Mouse (Mus musculus) cerebellum, adult 11-12 months (tissue): Measurements from ENCODE around the gene Card10.

Source experiments
- DNase-seq: peaks from one replicate; pipeline ENCODE4 v3.0.0; 2022

Gene Card10

DNA sequence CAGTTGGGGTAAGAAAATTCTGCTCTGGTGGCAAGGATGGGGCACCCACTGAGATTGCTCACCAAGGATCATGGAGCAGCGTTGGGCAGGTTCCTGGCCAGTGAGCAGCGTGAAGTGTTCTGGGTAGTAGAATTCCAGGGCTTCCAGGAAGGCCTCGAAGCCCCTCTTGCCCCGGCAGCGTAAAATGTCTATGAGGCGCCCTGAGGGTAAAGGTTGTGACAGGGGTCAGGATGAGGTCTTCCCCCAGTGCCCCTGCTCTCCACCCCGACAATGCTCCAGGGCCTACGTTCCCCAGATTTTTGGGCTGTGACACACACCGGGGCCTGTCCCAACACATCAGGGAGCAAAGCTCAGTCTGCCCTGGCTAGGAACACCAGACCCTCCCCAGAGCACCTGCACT is 1.3 kb downstream of the Card10 start:
- no peak for DNase-seq

DNA sequence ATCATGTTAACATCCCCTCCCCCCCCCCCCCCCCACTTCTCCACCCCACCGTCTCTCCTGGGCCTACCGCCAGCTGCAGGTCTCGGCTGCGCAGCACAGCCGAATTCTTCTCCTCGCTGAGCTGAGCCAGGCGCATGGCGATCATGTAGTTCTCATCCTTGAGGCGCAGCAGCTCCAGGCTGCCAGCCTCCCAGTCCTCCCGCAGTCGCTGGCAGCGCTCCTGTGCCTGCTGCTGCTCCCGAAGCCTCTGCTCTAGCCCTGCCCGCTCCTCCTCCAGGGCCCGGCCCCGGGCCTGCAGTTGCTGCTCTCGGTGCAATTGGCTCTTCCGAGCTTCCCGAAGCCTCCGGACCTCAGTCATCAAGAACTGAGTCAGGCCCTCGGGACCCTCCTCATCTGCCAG is 3.8 kb downstream of the Card10 start:
- DNase-seq: no peak

DNA sequence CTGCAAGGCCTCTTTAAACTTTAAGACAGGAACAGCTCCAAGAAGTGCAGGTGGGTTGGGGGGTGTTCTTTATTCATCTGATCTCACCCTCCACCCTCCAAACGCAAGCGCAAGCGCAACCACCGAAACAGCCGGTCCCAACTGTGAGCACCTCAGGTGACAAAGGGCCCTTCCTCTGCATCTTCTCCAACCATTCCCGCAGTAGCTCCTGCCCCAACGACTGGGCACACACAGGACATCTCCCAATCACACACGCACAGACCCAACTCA is 5.8 kb downstream of the Card10 start:
- no peak for DNase-seq

- DNase-seq: no peak
These were observed 6.4 kb downstream of the Card10 start for GRCm38 (mm10) chr15:78796196-78797059.

GRCm38 (mm10) chr15:78790990-78791389 is 11.9 kb downstream of the Card10 start:
- no peak for DNase-seq

GRCm38 (mm10) chr15:78790451-78790850 is 12.4 kb downstream of the Card10 start:
- DNase-seq: no peak

DNA sequence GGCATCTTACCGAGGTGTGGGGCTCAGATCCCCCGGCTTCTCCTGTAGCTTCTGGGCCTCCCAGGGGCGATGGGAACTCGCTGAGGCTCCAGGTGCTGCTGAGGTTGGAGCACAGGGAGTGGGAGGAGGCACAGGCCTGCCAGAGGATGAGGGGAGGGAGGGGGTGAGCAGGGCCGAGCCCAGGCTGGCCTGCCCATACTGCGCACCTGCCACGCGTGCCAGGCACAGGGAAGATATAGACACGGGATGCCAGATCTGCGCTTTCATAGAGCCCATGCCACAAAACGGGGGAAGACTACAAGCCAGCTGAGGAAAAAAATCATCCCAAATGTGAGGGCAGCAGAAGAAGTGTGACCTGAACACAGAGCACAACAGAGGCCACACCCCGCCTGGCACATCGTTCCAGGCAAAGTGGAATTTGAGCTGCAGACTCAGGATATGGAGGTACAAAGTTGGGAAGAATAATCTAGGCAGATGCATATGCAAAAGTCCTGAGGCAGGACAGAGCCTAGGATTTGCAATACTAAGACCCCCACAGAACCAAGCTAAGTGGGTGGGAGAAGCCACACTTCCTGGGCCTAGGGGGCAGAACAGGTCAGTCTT is 13.0 kb downstream of the Card10 start:
- no peak for DNase-seq

- no peak for DNase-seq
These were observed 14.8 kb downstream of the Card10 start for GRCm38 (mm10) chr15:78788042-78788441.

DNA sequence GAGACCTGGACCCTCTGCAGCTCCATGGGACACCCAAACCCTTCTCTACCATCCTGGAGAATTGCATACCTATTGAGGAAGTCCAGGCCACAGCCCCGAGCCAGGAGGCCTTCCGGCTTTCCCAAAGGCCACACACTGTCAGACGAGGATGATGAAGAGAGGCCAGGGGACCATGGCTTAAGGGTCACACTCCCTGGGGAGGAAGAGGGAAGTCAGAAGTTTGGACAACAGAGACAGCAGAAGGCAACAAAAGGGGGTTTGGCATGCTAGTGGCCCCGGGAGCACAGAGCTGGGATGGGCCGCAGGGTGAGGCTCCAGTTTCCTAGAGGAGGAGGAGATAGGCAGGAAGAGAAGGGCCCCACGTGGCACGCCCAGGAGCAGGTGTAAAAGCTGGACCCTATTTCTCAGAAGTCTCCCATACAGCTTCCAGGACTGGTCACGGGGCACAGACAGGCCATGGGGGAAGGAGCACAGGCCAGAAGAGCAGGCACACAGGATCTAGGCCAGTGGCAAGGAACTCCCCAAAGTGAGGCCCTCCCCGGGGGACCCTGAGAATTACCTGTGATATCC is 15.5 kb downstream of the Card10 start:
- no peak for DNase-seq

DNA sequence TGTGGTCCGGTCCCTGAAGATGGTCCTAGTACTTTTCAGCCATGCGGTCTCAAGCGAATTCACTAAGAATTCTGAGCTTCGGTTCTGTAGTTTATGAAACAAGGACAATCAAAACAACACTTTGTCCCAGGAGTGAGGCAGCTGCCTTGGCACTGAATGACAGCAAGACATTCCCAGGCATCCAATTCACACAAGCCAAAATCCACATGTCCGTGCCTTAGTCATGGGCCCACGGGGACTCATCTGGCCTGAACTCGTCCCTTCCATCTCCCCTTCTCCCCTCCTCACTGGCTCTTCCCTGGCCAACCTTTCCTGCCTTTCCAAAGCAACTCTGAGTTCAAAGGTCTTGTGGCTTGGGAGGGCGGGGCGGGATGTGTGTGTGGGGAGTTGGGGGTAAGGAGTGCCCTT is 16.4 kb downstream of the Card10 start:
- no peak for DNase-seq

- DNase-seq: no peak
These were observed 16.9 kb downstream of the Card10 start for GRCm38 (mm10) chr15:78785961-78786360.

DNA sequence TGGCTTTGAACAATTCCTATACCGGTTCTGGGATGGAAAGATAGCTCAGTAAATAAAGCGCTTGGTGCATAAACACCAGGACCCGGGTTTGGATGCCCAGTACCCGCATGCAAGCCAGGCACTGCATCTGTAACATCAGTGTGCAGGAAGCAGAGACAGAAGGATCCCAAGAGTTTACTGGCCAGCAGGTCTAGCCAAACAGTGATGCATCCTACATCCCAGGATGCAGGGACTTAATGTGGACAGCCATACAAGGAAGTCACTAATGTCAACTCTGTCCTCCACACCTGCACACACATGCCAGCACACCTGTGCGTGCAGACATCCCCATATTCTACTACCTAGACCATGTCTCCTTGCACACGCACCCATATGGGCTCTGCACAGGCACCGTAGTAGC is 17.6 kb downstream of the Card10 start:
- no peak for DNase-seq

DNA sequence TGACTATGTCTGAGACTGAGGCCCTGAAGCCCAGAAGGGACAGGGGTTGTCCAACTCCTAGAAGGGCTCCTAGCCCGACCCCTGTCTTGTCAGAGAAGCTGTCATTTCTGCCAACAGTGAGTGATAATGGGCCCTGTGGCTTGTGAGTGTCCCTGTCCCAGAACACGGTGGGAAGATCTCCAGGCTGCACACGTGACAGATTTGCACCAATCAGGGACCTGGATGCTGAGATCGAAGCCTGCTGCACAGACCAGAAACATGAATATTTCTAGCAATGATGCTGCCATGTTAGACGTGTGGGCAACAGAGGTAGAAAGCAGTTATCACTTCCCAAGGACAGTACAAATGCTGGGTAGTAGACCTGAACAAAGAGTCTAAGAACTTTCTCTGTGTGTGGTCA is 18.3 kb downstream of the Card10 start:
- DNase-seq: no peak

DNA sequence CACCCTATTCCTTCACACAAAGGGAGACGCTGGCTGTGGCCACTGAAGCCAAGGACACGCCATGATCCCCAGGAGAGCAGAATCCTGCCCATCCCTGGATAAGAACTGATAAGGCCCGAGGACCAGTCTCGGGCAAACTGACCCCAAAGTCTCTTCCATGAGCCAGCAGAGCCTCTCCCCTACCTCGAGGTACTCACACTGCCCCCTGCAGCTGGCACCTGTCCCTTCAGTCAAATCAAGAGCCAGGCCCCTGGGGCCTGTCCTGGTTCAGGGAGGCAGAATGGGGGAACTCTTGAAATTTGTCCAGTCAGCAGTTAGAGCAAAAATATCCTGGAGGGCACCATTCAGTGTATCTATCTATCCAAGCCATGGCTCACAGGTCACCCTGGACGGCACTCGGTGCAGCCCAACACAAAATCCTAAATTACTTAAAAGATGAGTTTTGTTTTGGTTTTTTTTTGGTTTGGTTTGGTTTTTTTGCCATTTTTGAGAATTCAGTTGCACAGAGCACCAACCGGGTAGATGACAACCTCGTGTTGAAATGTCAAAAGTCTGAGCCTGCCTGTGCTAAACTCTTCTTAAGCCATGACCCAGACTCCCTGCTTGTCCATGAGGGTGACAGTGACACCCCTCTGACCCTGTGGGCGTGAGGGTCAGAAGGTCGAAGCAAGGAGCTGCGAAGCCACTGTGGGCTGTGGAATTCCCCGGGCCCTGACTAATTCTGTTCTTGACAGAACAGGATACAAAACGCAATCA is 20.3 kb downstream of the Card10 start:
- DNase-seq: no peak

- no peak for DNase-seq
These were observed 21.9 kb downstream of the Card10 start for GRCm38 (mm10) chr15:78780908-78781307.

GRCm38 (mm10) chr15:78780359-78780758 is 22.5 kb downstream of the Card10 start:
- no peak for DNase-seq

GRCm38 (mm10) chr15:78779690-78780089 is 23.2 kb downstream of the Card10 start:
- DNase-seq: no peak

GRCm38 (mm10) chr15:78779253-78779652 is 23.6 kb downstream of the Card10 start:
- DNase-seq: no peak

DNA sequence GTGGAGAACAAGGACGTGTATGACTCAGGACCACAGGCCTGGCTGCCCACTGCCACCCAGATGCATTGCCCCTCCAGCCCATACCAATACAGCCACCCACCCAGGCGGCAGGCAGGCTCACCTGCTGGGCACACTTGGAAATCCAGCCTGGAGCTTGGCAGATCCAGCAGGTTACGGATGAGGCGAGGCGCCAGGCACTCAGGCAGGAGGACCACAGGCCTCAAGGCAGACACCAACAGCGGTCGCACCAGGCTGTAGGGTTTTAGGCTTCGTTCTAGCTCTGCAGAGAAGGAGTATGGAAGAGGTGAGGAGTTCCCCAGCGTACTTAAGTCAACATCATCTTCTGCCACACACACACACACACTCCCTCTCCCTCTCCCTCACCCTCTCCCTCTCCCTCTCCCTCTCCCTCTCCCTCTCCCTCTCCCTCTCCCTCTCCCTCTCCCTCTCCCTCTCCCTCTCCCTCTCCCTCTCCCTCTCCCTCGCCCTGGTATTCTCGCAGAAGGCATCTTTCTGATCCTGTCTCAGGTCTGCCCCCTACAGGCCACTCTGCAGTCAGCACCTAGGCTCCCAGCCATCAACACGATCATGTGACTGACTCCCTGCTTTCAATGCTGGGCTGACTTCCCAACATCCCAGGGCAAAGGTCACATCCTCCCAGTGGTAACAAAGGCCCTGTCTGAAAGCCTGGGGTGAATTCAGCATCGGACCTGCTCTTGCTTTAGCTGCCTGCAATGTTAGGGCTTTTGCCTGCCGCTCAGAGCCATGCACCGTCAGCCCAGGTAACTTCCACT is 24.6 kb downstream of the Card10 start:
- peak; percentile 77 for DNase-seq

GRCm38 (mm10) chr15:78773290-78773729 is 29.5 kb downstream of the Card10 start, which contains the start of gene Mfng:
Gene Mfng, minus strand, starts transcription at chr15:78773475.
- no peak for DNase-seq

DNA sequence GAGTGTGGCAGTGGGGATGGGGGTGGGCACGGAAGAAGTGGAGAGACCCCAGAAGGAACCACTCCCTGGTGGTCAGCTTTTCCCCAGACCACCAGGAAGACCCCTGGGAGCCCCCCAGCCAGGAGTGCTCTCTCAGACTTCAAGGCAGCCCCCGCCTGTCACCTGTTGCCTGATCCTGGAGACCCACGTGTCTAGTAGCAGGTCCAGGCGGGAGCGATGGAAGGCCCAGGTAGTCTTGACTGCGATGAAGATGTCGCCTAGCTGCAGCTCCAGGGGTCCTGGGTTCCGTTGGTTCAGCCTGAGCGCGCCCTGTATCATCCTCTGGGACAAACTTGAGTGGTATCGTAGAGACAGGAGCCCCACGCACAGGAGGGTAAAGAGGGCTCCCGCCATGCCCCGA is 30.0 kb downstream of the Card10 start:
- DNase-seq: no peak

- no peak for DNase-seq
These were observed 30.5 kb downstream of the Card10 start for GRCm38 (mm10) chr15:78772368-78772763.
